Mouse (Mus musculus) neural tube, embryonic 13.5 days (tissue): ENCODE results near the gene Naaladl2. TPM values are rescaled to one million over a fixed set of nuclear protein-coding genes. Genes with fewer than 3 reads are reported as not detected.
"Not testable (repeated sequence)": the region's sequence is repeated elsewhere in the genome, so short reads cannot be mapped to it uniquely, and the experiment has no call there.

ENCODE experiments used
- ATAC-seq: fragments of 200-750 bp; cut with Nextera tagmentation; 2 replicates; pipeline ENCODE4 v1.8.0; 2017; ENCODE audit warnings: low read depth, mild to moderate bottlenecking, moderate TSS enrichment, moderate library complexity
- H3K27ac ChIP-seq: fragments of 300-500 bp; sonication (generic); replicated peaks from 2 replicates; pipeline ENCODE4 v1.5.1; 2015; ENCODE audit warnings: moderate library complexity, mild to moderate bottlenecking, inconsistent platforms
- H3K27me3 ChIP-seq: fragments of 300-500 bp; sonication (generic); 2 replicates; pipeline ENCODE4 v1.6.1; 2015; ENCODE audit warnings: mild to moderate bottlenecking, inconsistent platforms
- H3K36me3 ChIP-seq: fragments of 300-500 bp; sonication (generic); 2 replicates; pipeline ENCODE4 v1.6.1; 2015; ENCODE audit warnings: mild to moderate bottlenecking, inconsistent platforms
- H3K4me1 ChIP-seq: fragments of 300-500 bp; sonication (generic); replicated peaks from 2 replicates; pipeline ENCODE4 v1.6.1; 2015; ENCODE audit warnings: inconsistent platforms
- H3K4me2 ChIP-seq: fragments of 300-500 bp; sonication (generic); 2 replicates; pipeline ENCODE4 v1.6.1; 2015; ENCODE audit warnings: inconsistent platforms, mild to moderate bottlenecking, moderate library complexity
- H3K4me3 ChIP-seq: fragments of 300-500 bp; sonication (generic); 2 replicates; pipeline ENCODE4 v1.5.1; 2015; ENCODE audit warnings: mild to moderate bottlenecking, inconsistent platforms
- H3K9ac ChIP-seq: fragments of 300-500 bp; sonication (generic); 2 replicates; pipeline ENCODE4 v1.6.1; 2015; ENCODE audit warnings: moderate library complexity, mild to moderate bottlenecking, inconsistent platforms
- H3K9me3 ChIP-seq: fragments of 300-500 bp; sonication (generic); 2 replicates; pipeline ENCODE4 v1.6.1; 2016; ENCODE audit warnings: inconsistent platforms
- WGBS: fragments of 180-500 bp; shearing (Covaris S2); methylation state at CpG from one replicate; pipeline ENCODE4 v1.1.7; 2015; 5-methylcytosine and 5-hydroxymethylcytosine counted together
- polyA plus RNA-seq: library from polyadenylated mRNA; unstranded; fragments of >200 nt; fragmentation: Nextera tagmentation; extraction: Ambion mirVana; gene quantifications from 2 replicates; pipeline ENCODE4 v1.2.1, GENCODE M21; 2015

Naaladl2 gene
- polyA plus RNA-seq, 1 experiment from 2014 or later: 0.54 TPM

DNA sequence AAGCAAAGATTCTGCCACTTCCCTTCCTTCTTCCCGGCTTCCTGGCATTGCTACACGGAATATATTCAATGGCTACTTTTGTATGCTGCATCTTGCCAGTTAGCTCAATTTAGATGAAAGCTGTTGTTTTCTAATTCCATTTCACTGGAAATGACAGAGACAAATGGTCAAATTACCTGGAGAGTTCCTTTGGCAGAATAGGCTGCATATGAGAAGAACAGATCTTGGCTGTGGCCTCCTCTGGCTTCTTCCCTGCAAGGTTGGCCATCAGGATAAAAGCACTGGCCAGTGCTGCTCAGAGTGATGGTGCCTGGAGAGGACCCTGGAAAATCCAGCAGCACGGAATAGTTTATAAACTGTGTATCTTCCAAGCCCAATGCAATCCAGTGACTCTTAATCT lies 711.3 kb downstream of the Naaladl2 start:
- Histone ChIP-seq H3K9me3 (no peaks in the 10 kb centered on the region), H3K4me3 (no peak overlapping the region), H3K4me2 (no peak overlapping the region), H3K9ac (no peak overlapping the region), H3K27me3 (no peaks in the 10 kb centered on the region), H3K4me1 (no peaks in the 10 kb centered on the region), H3K36me3 (no peaks in the 10 kb centered on the region), H3K27ac (no peak overlapping the region)
- ATAC-seq: no peak
- WGBS: 84% methylated on average over 3 of the region's 3 CpGs

DNA sequence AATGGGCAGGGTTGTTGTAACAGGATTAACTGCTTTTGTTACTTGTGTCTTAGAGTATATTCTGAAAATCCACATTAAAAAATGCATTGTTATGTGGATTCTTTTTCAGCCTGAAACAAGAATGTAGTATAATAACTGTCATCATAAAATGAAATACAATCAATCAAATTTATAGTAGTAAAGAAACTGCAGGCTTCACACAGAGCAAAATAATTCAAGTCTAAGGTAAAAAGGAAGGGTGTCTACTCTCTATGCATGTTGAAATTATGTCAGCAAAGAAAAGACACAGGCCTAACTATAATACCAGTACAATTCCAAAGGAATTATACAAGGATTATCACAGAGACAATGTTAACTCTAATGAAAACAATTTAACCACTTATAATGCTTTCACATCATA lies 752.3 kb downstream of the Naaladl2 start:
- Histone ChIP-seq H3K27me3 (no peaks in the 10 kb centered on the region), H3K4me1 (0 out of 2 replicates have a peak, but pooled peaks cover 6% of the 10 kb centered on the region), H3K9me3 (no peaks in the 10 kb centered on the region), H3K36me3 (no peaks in the 10 kb centered on the region), H3K4me3 (no peak overlapping the region), H3K9ac (no peak overlapping the region), H3K4me2 (no peak overlapping the region), H3K27ac (no peak overlapping the region)
- ATAC-seq: peak; percentile 50

GRCm38 (mm10) chr3:24391311-24391710 lies 752.8 kb downstream of the Naaladl2 start:
- H3K27ac ChIP-seq: peak overlapping the region; percentile 38; the same call in 1 of the 2 replicates
- peak; percentile 61; the same call in 1 of the 2 replicates for ATAC-seq
- WGBS: 43% methylated on average over 1 of the region's 1 CpGs

GRCm38 (mm10) chr3:24355010-24355409 lies 789.1 kb downstream of the Naaladl2 start:
- 65% methylated on average over 2 of the region's 2 CpGs for WGBS
- no peaks in the 10 kb centered on the region for H3K27me3 ChIP-seq

More at GRCm38 (mm10) chr3:24391311-24391710, 752.8 kb downstream of the Naaladl2 start:
- no peaks in the 10 kb centered on the region for H3K36me3 ChIP-seq
- no peaks in the 10 kb centered on the region for H3K27me3 ChIP-seq
- H3K4me2 ChIP-seq: no peak overlapping the region
- H3K9me3 ChIP-seq: no peaks in the 10 kb centered on the region
- no peak overlapping the region for H3K4me3 ChIP-seq
- H3K4me1 ChIP-seq: 0 out of 2 replicates have a peak, but pooled peaks cover 6% of the 10 kb centered on the region
- no peak overlapping the region for H3K9ac ChIP-seq

GRCm38 (mm10) chr3:24321489-24322405 lies 822.3 kb downstream of the Naaladl2 start:
- Histone ChIP-seq H3K4me1 (no peaks in the 10 kb centered on the region), H3K9me3 (no peaks in the 10 kb centered on the region), H3K4me2 (no peak overlapping the region), H3K36me3 (no peaks in the 10 kb centered on the region), H3K4me3 (no peak overlapping the region), H3K27ac (no peak overlapping the region), H3K27me3 (no peaks in the 10 kb centered on the region), H3K9ac (no peak overlapping the region)
- ATAC-seq: no peak
- 83% methylated on average over 11 of the region's 11 CpGs for WGBS

More at GRCm38 (mm10) chr3:24355010-24355409, 789.1 kb downstream of the Naaladl2 start:
- Histone ChIP-seq H3K4me1 (no peaks in the 10 kb centered on the region), H3K9ac (no peak overlapping the region), H3K9me3 (no peaks in the 10 kb centered on the region), H3K36me3 (no peaks in the 10 kb centered on the region), H3K27ac (no peak overlapping the region), H3K4me2 (no peak overlapping the region), H3K4me3 (no peak overlapping the region)
- no peak for ATAC-seq

DNA sequence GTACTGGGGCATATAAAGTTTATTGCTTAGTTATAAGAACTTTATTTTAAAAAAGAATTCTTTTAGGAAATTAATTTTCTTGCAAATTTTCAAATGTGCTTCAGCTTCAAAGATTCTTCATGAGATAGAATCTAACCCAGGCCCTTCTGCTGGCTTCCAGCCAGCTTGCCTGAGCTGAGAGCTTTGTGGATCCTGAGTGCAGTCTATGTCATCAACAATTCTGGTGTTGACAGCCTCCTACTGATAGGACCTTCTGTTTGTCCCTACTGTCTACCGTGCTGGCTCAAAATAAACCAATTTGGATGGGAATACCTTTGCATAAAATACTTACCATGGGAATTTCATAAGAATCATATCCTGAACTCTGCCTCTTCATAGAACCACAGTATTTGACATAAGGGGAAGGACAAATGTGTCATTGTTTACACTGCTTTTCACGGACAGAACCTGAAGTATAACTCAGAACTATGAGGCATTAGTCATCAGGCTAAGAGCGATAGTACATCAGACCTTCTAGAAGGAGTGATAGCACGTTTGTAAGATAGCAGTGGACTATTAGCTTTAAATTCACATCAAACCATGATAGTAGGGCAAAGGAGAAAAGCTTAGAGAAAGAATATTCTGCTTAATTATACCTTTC lies 829.3 kb downstream of the Naaladl2 start:
- Histone ChIP-seq H3K27ac (no peak overlapping the region), H3K9me3 (no peaks in the 10 kb centered on the region), H3K4me3 (no peak overlapping the region), H3K4me1 (no peaks in the 10 kb centered on the region), H3K9ac (no peak overlapping the region), H3K27me3 (no peaks in the 10 kb centered on the region), H3K4me2 (no peak overlapping the region), H3K36me3 (no peaks in the 10 kb centered on the region)
- WGBS: 65% methylated on average over 4 of the region's 4 CpGs
- no peak for ATAC-seq

DNA sequence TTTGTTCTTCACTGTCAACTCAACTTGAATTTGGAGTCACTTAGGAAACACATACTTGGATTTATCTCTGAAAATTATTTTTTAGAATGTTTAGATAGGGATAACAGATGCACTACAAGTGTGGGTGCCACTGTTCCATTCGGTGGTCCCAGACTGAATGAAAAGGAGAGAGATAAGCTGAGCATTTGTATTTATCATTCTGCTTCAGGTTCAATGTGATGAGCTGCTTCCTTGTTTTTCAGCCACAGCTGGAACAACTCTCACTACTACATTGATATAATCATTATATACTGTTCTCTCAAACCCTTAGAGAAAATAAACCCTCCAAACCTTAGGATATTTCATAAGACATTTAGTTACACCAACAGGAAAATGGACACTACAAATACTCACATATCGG lies 918.6 kb downstream of the Naaladl2 start:
- no peak overlapping the region for H3K4me3 ChIP-seq
- no peaks in the 10 kb centered on the region for H3K9me3 ChIP-seq
- ATAC-seq: no peak
- H3K9ac ChIP-seq: no peak overlapping the region
- H3K27me3 ChIP-seq: no peaks in the 10 kb centered on the region
- 84% methylated on average over 2 of the region's 2 CpGs for WGBS
- H3K36me3 ChIP-seq: no peaks in the 10 kb centered on the region
- no peak overlapping the region for H3K4me2 ChIP-seq
- no peaks in the 10 kb centered on the region for H3K4me1 ChIP-seq
- no peak overlapping the region for H3K27ac ChIP-seq

GRCm38 (mm10) chr3:24217476-24217875 lies 926.6 kb downstream of the Naaladl2 start:
- Histone ChIP-seq H3K36me3 (no peaks in the 10 kb centered on the region), H3K27me3 (no peaks in the 10 kb centered on the region), H3K4me2 (no peak overlapping the region), H3K9me3 (no peaks in the 10 kb centered on the region), H3K4me1 (no peaks in the 10 kb centered on the region), H3K9ac (no peak overlapping the region), H3K4me3 (no peak overlapping the region), H3K27ac (no peak overlapping the region)
- 86% methylated on average over 1 of the region's 1 CpGs for WGBS
- ATAC-seq: no peak

GRCm38 (mm10) chr3:24166531-24166930 lies 977.5 kb downstream of the Naaladl2 start:
- ATAC-seq: no peak
- H3K4me1 ChIP-seq: no peaks in the 10 kb centered on the region
- H3K9ac ChIP-seq: no peak overlapping the region
- H3K27ac ChIP-seq: no peak overlapping the region
- no peaks in the 10 kb centered on the region for H3K36me3 ChIP-seq
- H3K9me3 ChIP-seq: no peaks in the 10 kb centered on the region
- no peak overlapping the region for H3K4me2 ChIP-seq
- no peak overlapping the region for H3K4me3 ChIP-seq
- no peaks in the 10 kb centered on the region for H3K27me3 ChIP-seq

DNA sequence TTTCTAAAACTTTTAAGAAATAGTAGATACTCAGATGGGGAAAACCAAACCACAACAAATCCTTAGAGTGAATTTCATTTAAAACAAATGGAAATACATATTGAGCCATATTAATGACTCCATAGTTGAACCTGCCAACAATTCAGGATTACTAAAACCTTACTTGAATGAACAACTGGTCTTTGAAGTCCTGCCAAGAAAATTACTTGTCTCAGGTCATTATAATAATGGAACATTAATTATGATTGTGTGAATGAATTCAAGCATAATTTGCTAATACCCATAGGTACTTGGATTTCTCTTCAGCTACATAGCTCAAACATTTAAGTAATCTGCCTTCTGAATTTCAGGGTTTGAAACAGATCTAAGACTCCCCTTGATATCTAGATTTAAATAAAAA lies 980.1 kb downstream of the Naaladl2 start:
- no peaks in the 10 kb centered on the region for H3K4me1 ChIP-seq
- no peaks in the 10 kb centered on the region for H3K9me3 ChIP-seq
- H3K27me3 ChIP-seq: no peaks in the 10 kb centered on the region
- ATAC-seq: no peak
- no peaks in the 10 kb centered on the region for H3K36me3 ChIP-seq
- H3K9ac ChIP-seq: no peak overlapping the region
- no peak overlapping the region for H3K4me2 ChIP-seq
- H3K4me3 ChIP-seq: no peak overlapping the region
- H3K27ac ChIP-seq: no peak overlapping the region

GRCm38 (mm10) chr3:24151086-24151815 lies 992.8 kb downstream of the Naaladl2 start:
- WGBS: 81% methylated on average over 4 of the region's 4 CpGs

GRCm38 (mm10) chr3:24142808-24143207 lies 1001.3 kb downstream of the Naaladl2 start:
- Histone ChIP-seq H3K4me1 (no peaks in the 10 kb centered on the region), H3K4me3 (no peak overlapping the region), H3K27ac (no peak overlapping the region), H3K9ac (no peak overlapping the region), H3K36me3 (no peaks in the 10 kb centered on the region), H3K9me3 (no peaks in the 10 kb centered on the region), H3K27me3 (no peaks in the 10 kb centered on the region), H3K4me2 (no peak overlapping the region)
- WGBS: 86% methylated on average over 1 of the region's 1 CpGs
- no peak for ATAC-seq

More at GRCm38 (mm10) chr3:24151086-24151815, 992.8 kb downstream of the Naaladl2 start:
- not testable (repeated sequence) for H3K4me1 ChIP-seq, H3K4me3 ChIP-seq, H3K27me3 ChIP-seq, H3K4me2 ChIP-seq, H3K9ac ChIP-seq, H3K36me3 ChIP-seq, H3K9me3 ChIP-seq, H3K27ac ChIP-seq, ATAC-seq
